In genomic region chr13:21377773-21378172, GRCm38 (mm10) we compare ENCODE assay signal across 28 mouse cellular contexts. TPM values are rescaled to one million over a fixed set of nuclear protein-coding genes. Genes with fewer than 3 reads are reported as not detected.
"Had no signal": no experiment of that assay in that cellular context is flagged by ENCODE, and none has a peak within 500 bp of the region (broad histone marks: within the 10 kb centered on the region; RNA-seq: fewer than 3 reads in every experiment).

No protein-coding gene starts in this region.

- DNase-seq: lung, adult 18-20 months; lung, embryonic 14.5 days; lung, postnatal 10 days; lung, postnatal 4 days; retina, postnatal 1 day; right cerebral cortex, adult 18-20 months; right cerebral cortex, postnatal 25 days; right cerebral cortex, postnatal 4 days; spleen, adult 18-20 months; thymus, adult 18-20 months; thymus, postnatal 25 days; thymus, postnatal 4 days had no signal

- H3K27ac ChIP-seq: midbrain, embryonic 13.5 days; midbrain, embryonic 15.5 days; neural tube, embryonic 13.5 days; neural tube, embryonic 15.5 days had no signal

- H3K27me3 ChIP-seq: megakaryocyte, embryonic 14.5 days; midbrain, embryonic 13.5 days; midbrain, embryonic 15.5 days; neural tube, embryonic 13.5 days; neural tube, embryonic 15.5 days had no signal

- H3K4me3 ChIP-seq: megakaryocyte, embryonic 14.5 days; midbrain, embryonic 13.5 days; midbrain, embryonic 15.5 days; myocyte; neural tube, embryonic 13.5 days; neural tube, embryonic 15.5 days had no signal

- ATAC-seq: midbrain, embryonic 13.5 days; midbrain, embryonic 15.5 days had no signal

- H3K36me3 ChIP-seq: midbrain, embryonic 15.5 days; neural tube, embryonic 15.5 days had no signal

- H3K9me3 ChIP-seq: midbrain, embryonic 13.5 days; midbrain, embryonic 15.5 days; neural tube, embryonic 13.5 days; neural tube, embryonic 15.5 days had no signal

- H3K9ac ChIP-seq: lung, embryonic 14.5 days; midbrain, embryonic 13.5 days; midbrain, embryonic 15.5 days; neural tube, embryonic 13.5 days; neural tube, embryonic 15.5 days had no signal

- H3K4me1 ChIP-seq: megakaryocyte, embryonic 14.5 days; midbrain, embryonic 13.5 days; midbrain, embryonic 15.5 days; neural tube, embryonic 13.5 days; neural tube, embryonic 15.5 days had no signal

RNA-seq across cellular contexts. Expression of gene Olfr1367, which starts 31.1 kb away (rescaled TPM):
- total RNA-seq: midbrain, postnatal 0 days had no signal
- polyA plus RNA-seq: liver, embryonic 16.5 days; lung, embryonic 14.5 days; lung, embryonic 16.5 days; midbrain, embryonic 11.5 days; midbrain, embryonic 13.5 days; midbrain, embryonic 15.5 days; midbrain, postnatal 0 days; myocyte; neural tube, embryonic 11.5 days; neural tube, embryonic 13.5 days; neural tube, embryonic 15.5 days; small intestine, adult 2 months; stomach, embryonic 14.5 days; stomach, embryonic 16.5 days; thymus, postnatal 0 days; urinary bladder, adult 2 months had no signal
